Mouse (Mus musculus): ENCODE results near the gene Tmbim7. TPM values are rescaled to one million over a fixed set of nuclear protein-coding genes. Genes with fewer than 3 reads are reported as not detected.
A peak's percentile ranks its signal among the peaks of the same experiment; 100 is the strongest.
"Not testable (repeated sequence)": the region's sequence is repeated elsewhere in the genome, so short reads cannot be mapped to it uniquely, and the experiment has no call there.

Gene Tmbim7
- not detected in 2 replicates for total RNA-seq (2015)
- total RNA-seq (2017): 0.68 TPM in 1 of 2 replicates, not detected in the other

DNA sequence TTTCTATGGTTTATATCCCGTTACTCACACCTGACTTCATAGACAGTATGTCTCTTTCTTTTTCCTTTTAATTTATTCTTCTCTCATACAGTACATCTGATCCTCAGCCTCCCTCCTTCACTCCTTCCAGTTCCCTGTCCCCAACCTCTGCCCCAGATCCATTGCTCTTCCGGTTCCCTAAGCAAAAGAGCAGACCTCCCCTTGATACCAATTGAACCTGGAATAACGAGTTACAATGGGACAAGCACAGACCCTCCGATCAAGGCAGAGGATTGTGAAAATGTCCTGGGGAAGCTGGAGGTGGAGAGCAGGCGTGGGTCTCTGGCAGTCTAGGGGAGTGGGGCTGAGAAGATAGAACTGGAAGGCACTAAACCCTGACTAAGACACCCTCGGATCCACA, at the start of gene Tmbim7:
Gene Tmbim7, plus strand, starts transcription at position 301 of the 400 bp plus-strand sequence.
- no peak for ATAC-seq (replicated peaks; ENCODE audit: poor library complexity)

DNA sequence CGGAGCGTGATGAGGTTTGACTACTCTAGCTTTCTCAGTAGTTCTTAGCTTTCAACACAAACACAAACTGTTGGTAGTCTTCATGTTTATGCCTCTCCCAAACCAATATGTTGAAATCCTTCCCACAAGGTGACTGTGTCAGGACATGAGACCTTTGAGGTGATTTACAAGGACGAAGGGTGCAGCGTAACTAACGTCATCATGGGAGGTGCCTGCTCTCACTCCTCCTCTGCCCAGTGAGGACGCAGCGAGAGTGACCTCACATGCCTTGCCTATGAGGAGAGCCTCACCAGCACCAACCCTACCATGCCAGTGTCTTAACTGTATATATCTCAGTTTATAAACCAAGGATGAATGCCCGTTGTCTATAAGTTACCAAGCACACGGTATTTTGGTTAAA, 43.9 kb upstream of the Tmbim7 start:
- no peak for ATAC-seq (replicated peaks; ENCODE audit: poor library complexity)

GRCm38 (mm10) chr5:3609241-3609640, 41.7 kb upstream of the Tmbim7 start:
- no peak for ATAC-seq (replicated peaks; ENCODE audit: poor library complexity)

DNA sequence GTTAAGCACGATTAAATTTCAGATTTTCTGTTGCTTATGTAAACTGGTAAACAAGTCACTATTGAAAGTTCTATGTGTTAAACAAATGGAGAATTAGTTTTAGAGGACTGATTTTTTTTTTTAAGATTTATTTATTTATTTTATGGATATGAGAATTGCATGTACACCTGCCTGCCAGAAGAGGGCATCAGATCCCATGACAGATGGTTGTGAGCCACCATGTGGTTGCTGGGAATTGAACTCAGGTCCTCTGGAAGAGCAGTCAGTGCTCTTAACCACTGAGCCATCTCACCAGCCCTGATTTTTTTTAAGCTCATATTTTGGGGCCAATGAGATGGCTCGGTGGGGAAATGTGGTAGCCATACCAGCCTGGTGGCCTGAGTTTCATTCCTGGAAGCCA, 39.1 kb upstream of the Tmbim7 start:
- ATAC-seq (replicated peaks; ENCODE audit: poor library complexity): not testable (repeated sequence)

DNA sequence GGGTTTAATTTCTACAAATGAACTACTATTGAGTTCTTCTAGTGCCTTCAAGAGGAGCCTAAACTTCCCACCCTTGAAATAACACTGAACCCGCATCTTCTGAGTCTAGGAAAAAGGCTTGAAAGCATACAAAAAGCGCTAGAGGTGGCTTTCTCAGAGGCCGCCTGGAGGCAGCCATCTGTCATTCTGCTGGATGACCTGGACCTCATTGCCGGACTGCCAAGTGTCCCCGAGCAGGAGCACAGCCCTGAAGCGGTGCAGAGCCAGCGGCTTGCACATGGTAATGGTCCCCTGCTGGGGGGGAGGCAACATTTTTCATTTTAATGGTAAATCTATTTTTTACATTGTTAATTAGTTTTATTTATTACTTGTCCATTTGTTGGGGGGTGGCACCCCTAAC, 30.5 kb upstream of the Tmbim7 start:
- no peak for ATAC-seq (replicated peaks; ENCODE audit: poor library complexity)

GRCm38 (mm10) chr5:3630055-3630454, 20.9 kb upstream of the Tmbim7 start:
- ATAC-seq (replicated peaks; ENCODE audit: poor library complexity): no peak

DNA sequence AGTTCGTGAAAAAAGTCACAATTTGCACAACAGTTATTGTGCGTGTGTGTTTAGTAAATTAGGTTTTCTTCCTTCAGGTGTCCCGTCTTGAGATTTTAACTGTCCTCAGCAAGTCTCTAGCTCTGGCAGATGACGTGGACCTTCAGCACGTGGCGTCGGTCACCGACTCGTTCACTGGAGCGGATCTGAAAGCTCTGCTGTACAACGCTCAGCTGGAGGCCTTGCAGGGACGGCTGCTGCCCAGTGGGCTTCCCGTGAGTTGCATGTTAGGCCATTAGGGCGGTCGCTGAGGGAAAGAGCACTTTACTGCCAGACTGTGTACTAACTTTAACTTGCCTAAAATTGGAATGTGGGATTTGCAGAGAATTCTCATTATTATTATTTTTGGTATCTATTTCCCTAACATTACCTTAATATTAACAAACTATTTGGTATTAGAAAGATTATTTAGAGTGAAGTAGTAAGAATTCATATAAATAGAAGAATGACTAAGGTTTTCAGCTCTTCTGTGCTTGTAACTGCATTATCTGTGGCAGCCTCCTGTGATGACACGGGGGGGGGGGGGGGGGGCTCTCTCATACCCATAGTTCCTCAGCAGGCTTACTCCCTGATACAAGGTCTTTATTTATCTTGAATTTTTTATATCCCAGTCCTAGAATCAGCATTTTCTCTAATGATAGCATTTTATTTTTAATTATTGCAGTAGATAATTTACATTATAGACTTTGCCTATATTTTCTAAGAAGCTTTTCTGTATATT, 19.3 kb upstream of the Tmbim7 start:
- ATAC-seq (replicated peaks; ENCODE audit: poor library complexity): peak; percentile 70

- ATAC-seq (replicated peaks; ENCODE audit: poor library complexity): no peak
Observed at GRCm38 (mm10) chr5:3632285-3632684, 18.7 kb upstream of the Tmbim7 start.

GRCm38 (mm10) chr5:3633315-3633714, 17.7 kb upstream of the Tmbim7 start:
- no peak for ATAC-seq (replicated peaks; ENCODE audit: poor library complexity)

DNA sequence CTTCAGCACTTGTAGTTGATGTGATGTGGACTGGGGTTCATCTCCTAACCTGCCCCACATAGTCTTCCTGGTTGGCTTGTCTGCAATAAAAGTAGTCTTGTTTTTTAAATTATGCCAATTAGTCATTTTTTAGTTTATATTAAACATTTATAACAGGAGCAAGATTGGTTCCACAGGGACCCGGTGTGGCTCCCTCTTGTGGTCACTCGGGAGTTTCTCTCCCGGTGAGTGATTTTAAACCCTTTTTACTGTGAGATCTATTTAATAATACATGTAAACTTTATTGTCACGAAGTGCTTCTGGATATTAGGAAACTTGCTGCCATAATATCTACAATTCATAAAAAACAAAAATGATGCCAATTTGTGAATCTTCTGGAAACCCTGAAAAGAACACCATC, 17.0 kb upstream of the Tmbim7 start:
- peak; percentile 67 for ATAC-seq (replicated peaks; ENCODE audit: poor library complexity)

GRCm38 (mm10) chr5:3635286-3635685, 15.7 kb upstream of the Tmbim7 start:
- no peak for ATAC-seq (replicated peaks; ENCODE audit: poor library complexity)

DNA sequence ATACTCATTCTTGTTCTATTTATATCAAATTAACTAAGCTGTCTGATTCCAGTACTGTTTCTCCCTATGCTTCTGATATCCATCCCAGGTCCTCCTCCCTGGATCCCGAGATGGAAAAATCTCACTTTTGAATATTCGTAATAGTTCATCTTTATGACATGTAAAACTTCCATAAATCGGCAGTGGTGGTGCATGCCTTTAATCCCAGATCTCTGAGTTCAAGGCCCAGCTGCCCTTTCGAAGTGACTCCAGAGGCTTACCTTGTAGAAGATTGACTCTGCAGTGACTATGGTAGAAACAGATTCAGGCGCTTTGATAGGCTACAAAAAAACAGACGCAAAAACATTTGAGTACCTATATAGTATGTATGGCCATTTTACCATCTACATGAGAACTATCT, 6.4 kb upstream of the Tmbim7 start:
- ATAC-seq (replicated peaks; ENCODE audit: poor library complexity): no peak

DNA sequence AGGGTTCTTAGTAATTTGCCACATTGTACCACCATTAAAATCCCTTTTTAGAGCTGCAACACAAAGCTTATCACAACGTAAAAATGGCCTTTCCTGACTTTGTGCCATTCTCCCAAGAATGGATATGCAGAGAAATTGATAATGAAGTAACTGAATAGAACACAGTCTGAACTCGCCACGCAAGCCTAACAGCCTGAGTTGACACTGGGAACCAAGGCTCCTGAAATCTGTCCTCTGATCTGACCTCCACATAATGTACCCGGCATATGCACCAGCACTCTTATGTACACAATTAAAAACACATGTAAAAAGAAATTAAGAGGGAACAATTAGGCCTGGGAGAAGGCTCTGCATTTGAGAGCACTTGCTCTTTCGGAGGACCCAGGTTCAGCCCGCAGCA, 5.7 kb upstream of the Tmbim7 start:
- ATAC-seq (replicated peaks; ENCODE audit: poor library complexity): no peak

- ATAC-seq (replicated peaks; ENCODE audit: poor library complexity): no peak
Observed at GRCm38 (mm10) chr5:3646539-3646938, 4.4 kb upstream of the Tmbim7 start.

DNA sequence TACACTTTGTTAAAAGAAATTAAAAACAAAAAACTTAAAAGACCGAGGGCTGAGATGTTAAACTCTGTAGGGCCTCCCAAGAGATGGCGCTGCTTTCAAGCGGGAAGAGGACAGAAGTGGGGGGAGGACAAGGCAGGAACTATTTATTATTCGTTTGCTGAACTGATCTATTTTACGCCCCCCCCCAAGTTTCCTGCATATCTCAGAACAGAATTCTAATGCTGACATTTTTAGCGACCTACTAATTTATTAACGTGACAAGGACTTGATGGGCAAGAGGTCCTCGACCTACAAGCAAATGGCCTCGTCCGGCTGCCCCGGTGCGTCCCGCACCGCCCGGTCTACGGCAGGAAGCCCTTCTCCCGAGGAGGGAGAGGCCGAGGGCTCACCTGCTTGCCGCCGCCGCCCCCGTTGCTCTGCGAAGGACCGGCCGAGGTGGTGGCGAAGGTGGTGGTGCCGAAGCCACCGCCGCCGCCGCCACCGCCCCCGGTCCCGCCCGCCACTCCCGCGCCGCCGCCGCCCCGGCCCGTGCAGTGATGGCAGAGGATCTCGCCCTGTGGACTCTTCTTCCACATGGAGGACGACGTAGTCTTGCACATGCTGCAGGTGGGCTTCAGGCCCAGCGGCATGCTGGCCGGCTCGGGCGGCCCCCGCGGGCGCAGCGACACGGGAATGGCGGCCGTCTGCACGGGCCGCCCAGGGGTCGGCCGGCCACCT, 3.8 kb upstream of the Tmbim7 start:
- ATAC-seq (replicated peaks; ENCODE audit: poor library complexity): peak; percentile 65

DNA sequence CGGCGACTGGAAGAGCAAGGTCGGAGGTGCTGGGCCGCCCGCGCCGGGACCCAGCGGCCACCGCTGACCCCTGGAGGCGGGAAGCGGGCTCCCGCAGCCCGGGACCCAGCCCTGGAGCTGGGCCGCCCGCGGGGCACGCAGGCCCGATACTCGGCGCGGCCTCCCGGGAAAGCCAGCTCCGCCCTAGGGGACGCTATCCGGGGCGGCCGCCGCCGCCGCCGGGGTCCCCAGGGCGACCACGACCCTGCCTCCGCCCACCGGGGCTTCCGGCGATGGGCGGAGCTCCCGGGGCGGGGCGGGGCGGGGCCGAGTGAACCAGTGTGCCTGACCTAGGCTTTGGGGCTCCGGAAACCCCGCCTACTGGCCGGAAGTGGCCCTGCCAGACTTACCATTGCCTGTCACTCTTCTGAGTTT, 3.3 kb upstream of the Tmbim7 start:
- ATAC-seq (replicated peaks; ENCODE audit: poor library complexity): peak; percentile 89

- no peak for ATAC-seq (replicated peaks; ENCODE audit: poor library complexity)
Observed at GRCm38 (mm10) chr5:3648206-3648848, 2.7 kb upstream of the Tmbim7 start.

GRCm38 (mm10) chr5:3648849-3649210, 2.2 kb upstream of the Tmbim7 start:
- no peak for ATAC-seq (replicated peaks; ENCODE audit: poor library complexity)

- no peak for ATAC-seq (replicated peaks; ENCODE audit: poor library complexity)
Observed at GRCm38 (mm10) chr5:3651621-3652020, 640 bp downstream of the Tmbim7 start.

DNA sequence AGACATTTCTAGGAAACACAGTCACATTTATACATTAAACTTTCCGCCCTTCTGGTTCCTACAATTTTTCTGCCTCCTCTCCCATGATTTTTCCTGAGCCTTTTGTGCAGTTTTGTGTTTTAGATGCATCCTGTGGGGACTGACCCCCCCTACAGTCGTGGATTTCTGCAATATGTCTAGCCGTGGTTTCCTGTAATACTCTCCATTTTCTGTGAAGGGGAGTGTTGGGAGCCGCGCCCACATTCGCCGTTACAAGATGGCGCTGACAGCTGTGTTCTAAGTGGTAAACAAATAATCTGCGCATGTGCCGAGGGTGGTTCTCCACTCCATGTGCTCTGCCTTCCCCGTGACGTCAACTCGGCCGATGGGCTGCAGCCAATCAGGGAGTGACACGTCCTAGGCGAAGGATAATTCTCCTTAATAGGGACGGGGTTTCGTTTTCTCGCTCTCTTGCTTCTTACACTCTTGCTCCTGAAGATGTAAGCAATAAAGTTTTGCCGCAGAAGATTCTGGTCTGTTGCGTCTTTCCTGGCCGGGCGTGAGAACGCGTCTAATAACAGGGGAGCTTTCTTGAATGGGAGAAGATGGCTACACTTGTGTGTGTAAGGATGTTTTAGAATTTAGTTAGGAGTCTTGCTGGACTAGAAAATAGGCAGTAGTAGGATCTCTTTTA, 2.1 kb downstream of the Tmbim7 start:
- not testable (repeated sequence) for ATAC-seq (replicated peaks; ENCODE audit: poor library complexity)

DNA sequence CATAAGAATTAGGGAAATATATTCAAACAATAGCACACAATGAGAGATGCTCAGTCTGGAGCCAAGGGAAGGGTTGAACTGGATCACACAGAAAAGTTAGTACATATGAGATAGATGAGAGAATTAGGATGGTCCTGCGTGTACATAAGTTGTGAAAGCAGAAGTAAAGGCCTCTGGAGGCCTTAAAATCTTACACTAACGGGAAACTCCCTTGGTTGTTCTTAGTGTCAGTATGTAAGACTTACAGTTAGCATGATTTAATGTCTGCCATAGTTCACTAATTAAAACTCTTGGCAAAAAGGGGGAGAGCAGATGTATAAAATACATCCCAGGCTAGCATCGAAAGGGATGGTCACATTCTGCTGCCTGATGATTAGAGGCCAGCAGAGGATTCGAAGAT, 2.8 kb downstream of the Tmbim7 start:
- 0 out of 2 replicates have a peak, but pooled peaks have one; percentile 44 for ATAC-seq (replicated peaks; ENCODE audit: poor library complexity)

All from megakaryocyte progenitor cell, adult 5-6 weeks (primary cell).